Mouse (Mus musculus) heart, embryonic 14.5 days (tissue): ENCODE results near the gene Ogdhl. TPM values are rescaled to one million over a fixed set of nuclear protein-coding genes. Genes with fewer than 3 reads are reported as not detected.

Experiments
- ATAC-seq: fragments of 200-750 bp; cut with Nextera tagmentation; 2 replicates; pipeline ENCODE4 v1.8.0; 2017; ENCODE audit warnings: low read depth, moderate TSS enrichment; ENCODE audit not compliant: insufficient number of reproducible peaks, insufficient read depth, low FRiP score
- H3K27ac ChIP-seq, 2 experiments: fragments of 200-500 bp in 1 of 2; fragments of 300-500 bp in 1 of 2; sonication (generic) in 1 of 2; replicated peaks in 1 of 2; 2 replicates each; pipeline ENCODE4 v1.5.1; 2012 to 2014; ENCODE audit warnings: low read depth in 2 of 2, low read length in 2 of 2, control low read depth in 1 of 2, mild to moderate bottlenecking in 1 of 2, mixed read lengths in 1 of 2; ENCODE audit not compliant: control insufficient read depth in 1 of 2, insufficient read depth in 1 of 2
- H3K27me3 ChIP-seq: fragments of 300-500 bp; sonication (generic); 2 replicates; pipeline ENCODE4 v1.6.1; 2014; ENCODE audit warnings: mild to moderate bottlenecking, low read length, control low read depth; ENCODE audit not compliant: control insufficient read depth, insufficient read depth
- H3K36me3 ChIP-seq: fragments of 300-500 bp; sonication (generic); 2 replicates; pipeline ENCODE4 v1.6.1; 2014; ENCODE audit warnings: mild to moderate bottlenecking, control low read depth, low read length, mixed read lengths; ENCODE audit not compliant: control insufficient read depth, insufficient read depth
- H3K4me1 ChIP-seq, 2 experiments: fragments of 200-500 bp in 1 of 2; fragments of 300-500 bp in 1 of 2; sonication (generic) in 1 of 2; 2 replicates each; pipeline ENCODE4 v1.6.1; 2012 to 2014; ENCODE audit warnings: low read length in 2 of 2, control low read depth in 1 of 2, mixed read lengths in 1 of 2; ENCODE audit not compliant: control insufficient read depth in 2 of 2, insufficient read depth in 2 of 2
- H3K4me2 ChIP-seq: fragments of 300-500 bp; sonication (generic); 2 replicates; pipeline ENCODE4 v1.6.1; 2014; ENCODE audit warnings: mild to moderate bottlenecking, low read length
- H3K4me3 ChIP-seq, 2 experiments: fragments of 200-500 bp in 1 of 2; fragments of 300-500 bp in 1 of 2; sonication (generic) in 1 of 2; 2 replicates each; pipeline ENCODE4 v1.5.1; 2012 to 2014; ENCODE audit warnings: low read length in 2 of 2, mild to moderate bottlenecking in 2 of 2, control low read depth in 1 of 2, low read depth in 1 of 2, moderate library complexity in 1 of 2; ENCODE audit not compliant: control insufficient read depth in 1 of 2, insufficient read depth in 1 of 2
- H3K9ac ChIP-seq: fragments of 300-500 bp; sonication (generic); 2 replicates; pipeline ENCODE4 v1.6.1; 2014; ENCODE audit warnings: mild to moderate bottlenecking, low read length
- H3K9me3 ChIP-seq: fragments of 300-500 bp; sonication (generic); 2 replicates; pipeline ENCODE4 v1.6.1; 2016; ENCODE audit warnings: low read length, control low read depth; ENCODE audit not compliant: control insufficient read depth
- WGBS: fragments of 180-500 bp; shearing (Covaris S2); extraction: QIAGEN DNeasy Blood & Tissue Kit; methylation state at CpG from one replicate; pipeline ENCODE4 v1.1.7; 2014; 5-methylcytosine and 5-hydroxymethylcytosine counted together
- polyA plus RNA-seq: library from polyadenylated mRNA; unstranded; fragments of >200 nt; fragmentation: Nextera tagmentation; extraction: Ambion mirVana; gene quantifications from 2 replicates; pipeline ENCODE4 v1.2.1, GENCODE M21; 2014

Ogdhl gene
- polyA plus RNA-seq, result 12.5 and 13.1 TPM in 2 replicates

GRCm38 (mm10) chr14:32321732-32322685 lies at the start of gene Ogdhl:
TSS of gene Ogdhl (plus strand) at chr14:32322019.
- peak within 1 kb of the TSS; percentile 80 for H3K9ac ChIP-seq
- H3K4me3 ChIP-seq, result peak within 1 kb of the TSS; percentile 75 to 98
- H3K4me2 ChIP-seq, result peak within 1 kb of the TSS; percentile 79
- H3K27me3 ChIP-seq, result no peaks in the 10 kb centered on the region
- H3K36me3 ChIP-seq, result no peaks in the 10 kb centered on the region
- peaks cover 0 to 3% of the 10 kb centered on the region in 2 experiments; a peak in 2 of 4 replicates for H3K4me1 ChIP-seq
- H3K9me3 ChIP-seq, result no peaks in the 10 kb centered on the region
- no peak within 1 kb of the TSS for H3K27ac ChIP-seq
- peak; percentile 79 for ATAC-seq
- 2% methylated on average over 50 of the region's 50 CpGs for WGBS

DNA sequence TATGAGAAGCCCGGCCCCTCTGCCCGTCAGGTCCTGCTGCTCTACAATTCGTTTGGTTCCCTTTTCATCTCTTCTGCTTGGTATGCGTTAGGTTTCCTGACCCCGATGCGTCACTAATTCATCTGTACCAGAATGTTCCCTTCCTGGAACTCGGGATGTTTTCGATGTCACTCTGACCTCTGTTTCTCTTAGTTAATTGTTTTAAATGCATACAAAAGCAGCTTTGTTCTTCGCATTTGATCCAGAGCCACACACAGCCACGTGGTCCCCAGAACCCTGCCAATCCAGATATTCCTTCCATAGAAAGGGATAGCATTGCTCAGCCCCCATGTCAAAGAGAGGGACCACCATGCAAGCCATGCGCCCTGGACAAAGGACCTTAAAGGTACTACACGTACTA lies 20.2 kb upstream of the Ogdhl start:
- ATAC-seq, result no peak
- Histone ChIP-seq H3K36me3 (peaks cover 26% of the 10 kb centered on the region), H3K4me3 (no peak overlapping the region), H3K27ac (no peak overlapping the region), H3K4me2 (no peak overlapping the region), H3K9me3 (no peaks in the 10 kb centered on the region), H3K27me3 (no peaks in the 10 kb centered on the region), H3K9ac (no peak overlapping the region), H3K4me1 (no peaks in the 10 kb centered on the region)
- 87% methylated on average over 12 of the region's 12 CpGs for WGBS

GRCm38 (mm10) chr14:32302423-32302822 lies 19.4 kb upstream of the Ogdhl start:
- H3K9me3 ChIP-seq, result no peaks in the 10 kb centered on the region
- 89% methylated on average over 7 of the region's 7 CpGs for whole genome bisulfite sequencing
- no peak overlapping the region for H3K9ac ChIP-seq
- H3K36me3 ChIP-seq, result peaks cover 23% of the 10 kb centered on the region
- H3K4me3 ChIP-seq, result no peak overlapping the region
- no peak overlapping the region for H3K4me2 ChIP-seq
- H3K27ac ChIP-seq, result no peak overlapping the region
- no peak for ATAC-seq
- H3K27me3 ChIP-seq, result no peaks in the 10 kb centered on the region
- no peaks in the 10 kb centered on the region for H3K4me1 ChIP-seq

DNA sequence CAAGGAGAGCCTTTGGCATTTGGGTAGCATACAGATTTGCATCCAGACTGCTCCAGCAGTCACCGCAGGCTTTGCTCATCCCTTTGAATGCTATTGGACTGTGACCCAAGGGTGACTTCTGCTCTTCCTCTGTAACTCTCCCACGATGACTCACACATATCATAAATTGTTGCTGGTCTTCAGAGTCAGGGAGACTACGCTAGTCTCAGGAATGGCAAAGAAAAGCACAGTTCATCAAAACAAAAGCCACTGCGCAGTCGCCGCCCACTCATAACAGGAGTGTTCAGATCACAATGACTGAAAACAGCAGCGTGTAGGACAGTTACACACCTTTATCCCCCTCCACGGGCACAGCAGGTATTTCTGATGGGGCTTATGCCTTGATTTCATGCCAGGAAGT lies 16.9 kb upstream of the Ogdhl start:
- Histone ChIP-seq H3K4me3 (no peak overlapping the region), H3K9ac (no peak overlapping the region), H3K4me2 (no peak overlapping the region), H3K27me3 (no peaks in the 10 kb centered on the region), H3K9me3 (no peaks in the 10 kb centered on the region), H3K4me1 (no peaks in the 10 kb centered on the region), H3K36me3 (0 out of 2 replicates have a peak, but pooled peaks cover 5% of the 10 kb centered on the region), H3K27ac (no peak overlapping the region)
- 87% methylated on average over 8 of the region's 8 CpGs for WGBS
- ATAC-seq, result no peak

DNA sequence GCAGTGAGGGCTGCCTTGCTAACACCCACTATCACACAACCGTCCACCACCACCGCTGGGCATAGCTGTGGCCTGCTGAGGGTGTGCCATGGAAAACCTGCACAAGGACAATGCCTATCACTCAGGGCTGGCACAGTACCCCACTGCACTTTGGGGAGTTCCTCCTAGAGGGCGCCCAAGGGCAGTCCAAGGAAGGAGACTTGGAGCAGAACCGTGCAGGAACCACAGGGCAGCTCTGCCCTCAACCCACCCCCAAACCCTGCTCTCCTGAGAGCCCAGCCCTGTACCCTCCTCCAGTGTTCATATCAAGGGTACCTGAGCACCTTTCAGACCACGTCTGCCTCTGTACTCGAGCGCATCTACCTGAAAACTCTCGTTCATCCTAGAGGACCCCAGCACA lies 11.9 kb upstream of the Ogdhl start:
- H3K9me3 ChIP-seq, result no peaks in the 10 kb centered on the region
- H3K27ac ChIP-seq, result no peak overlapping the region
- no peak overlapping the region for H3K4me3 ChIP-seq
- 42% methylated on average over 8 of the region's 8 CpGs for WGBS
- no peaks in the 10 kb centered on the region for H3K4me1 ChIP-seq
- H3K4me2 ChIP-seq, result no peak overlapping the region
- no peak for ATAC-seq
- no peaks in the 10 kb centered on the region for H3K36me3 ChIP-seq
- H3K27me3 ChIP-seq, result no peaks in the 10 kb centered on the region
- H3K9ac ChIP-seq, result no peak overlapping the region

GRCm38 (mm10) chr14:32311381-32312035 lies 10.3 kb upstream of the Ogdhl start:
- no peak overlapping the region for H3K4me2 ChIP-seq
- H3K9me3 ChIP-seq, result no peaks in the 10 kb centered on the region
- H3K9ac ChIP-seq, result no peak overlapping the region
- ATAC-seq, result no peak
- no peaks in the 10 kb centered on the region for H3K27me3 ChIP-seq
- no peak overlapping the region for H3K4me3 ChIP-seq
- WGBS, result 83% methylated on average over 2 of the region's 2 CpGs
- no peaks in the 10 kb centered on the region for H3K36me3 ChIP-seq
- no peaks in the 10 kb centered on the region for H3K4me1 ChIP-seq
- H3K27ac ChIP-seq, result no peak overlapping the region

DNA sequence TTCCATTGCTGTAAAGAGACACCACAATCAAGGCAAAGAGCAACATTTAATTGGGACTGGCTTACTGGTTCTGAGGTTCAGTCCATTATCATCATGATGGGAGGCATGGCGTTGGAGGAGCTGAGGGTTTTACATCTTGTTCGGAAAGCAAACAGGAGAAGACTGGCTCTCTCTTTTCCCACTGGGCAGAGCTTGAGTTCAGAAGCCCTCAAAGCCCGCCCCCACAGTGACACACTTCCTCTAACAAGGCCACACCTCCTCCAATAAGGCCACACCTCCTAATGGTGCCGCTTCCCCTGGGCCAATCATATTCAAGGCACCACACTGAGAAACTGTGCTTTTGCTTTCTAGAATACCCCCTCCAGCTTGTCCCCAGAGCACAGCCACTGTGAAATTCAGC lies 4.0 kb upstream of the Ogdhl start:
- no peaks in the 10 kb centered on the region for H3K36me3 ChIP-seq
- H3K4me1 ChIP-seq, result peaks cover 0 to 3% of the 10 kb centered on the region in 2 experiments; a peak in 2 of 4 replicates
- WGBS, result 11% methylated on average over 4 of the region's 4 CpGs
- no peaks in the 10 kb centered on the region for H3K9me3 ChIP-seq
- no peak overlapping the region for H3K9ac ChIP-seq
- ATAC-seq, result no peak
- H3K4me2 ChIP-seq, result no peak overlapping the region
- no peaks in the 10 kb centered on the region for H3K27me3 ChIP-seq
- H3K4me3 ChIP-seq, result no peak overlapping the region
- H3K27ac ChIP-seq, result no peak overlapping the region
